Mouse (Mus musculus) embryonic facial prominence, embryonic 10.5 days (tissue): ENCODE data around the gene Sh3bgrl2. TPM values are rescaled to one million over a fixed set of nuclear protein-coding genes. Genes with fewer than 3 reads are reported as not detected.

ENCODE experiments used
- DNase-seq: peaks from one replicate; pipeline ENCODE4 v3.0.0-alpha.2; 2017; ENCODE audit warnings: low spot score
- H3K27ac ChIP-seq: fragments of 300-500 bp; sonication (generic); replicated peaks from 2 replicates; pipeline ENCODE4 v1.5.1; 2016; ENCODE audit warnings: mild to moderate bottlenecking
- H3K27me3 ChIP-seq: fragments of 300-500 bp; sonication (generic); replicated peaks from 2 replicates; pipeline ENCODE4 v1.6.1; 2016; ENCODE audit warnings: low read depth, mild to moderate bottlenecking; ENCODE audit not compliant: poor library complexity, severe bottlenecking
- H3K36me3 ChIP-seq: fragments of 300-500 bp; sonication (generic); replicated peaks from 2 replicates; pipeline ENCODE4 v1.6.1; 2016; ENCODE audit warnings: mild to moderate bottlenecking, moderate library complexity
- H3K4me1 ChIP-seq: fragments of 300-500 bp; sonication (generic); 2 replicates; pipeline ENCODE4 v1.6.1; 2016
- H3K4me3 ChIP-seq: fragments of 300-500 bp; sonication (generic); 2 replicates; pipeline ENCODE4 v1.5.1; 2016; ENCODE audit warnings: mild to moderate bottlenecking, moderate library complexity
- H3K9me3 ChIP-seq: fragments of 300-500 bp; sonication (generic); 2 replicates; pipeline ENCODE4 v1.6.1; 2016; ENCODE audit warnings: mild to moderate bottlenecking
- WGBS: fragments of 180-500 bp; shearing (Covaris S2); methylation state at CpG from one replicate; pipeline ENCODE4 v1.1.7; 2016; 5-methylcytosine and 5-hydroxymethylcytosine counted together
- polyA plus RNA-seq: library from polyadenylated mRNA; unstranded; fragments of >200 nt; fragmentation: Nextera tagmentation; extraction: Ambion mirVana; gene quantifications from 2 replicates; pipeline ENCODE4 v1.2.1, GENCODE M21; 2016

The Sh3bgrl2 gene
- polyA plus RNA-seq, 1 experiment from 2014 or later = 15.3 TPM

DNA sequence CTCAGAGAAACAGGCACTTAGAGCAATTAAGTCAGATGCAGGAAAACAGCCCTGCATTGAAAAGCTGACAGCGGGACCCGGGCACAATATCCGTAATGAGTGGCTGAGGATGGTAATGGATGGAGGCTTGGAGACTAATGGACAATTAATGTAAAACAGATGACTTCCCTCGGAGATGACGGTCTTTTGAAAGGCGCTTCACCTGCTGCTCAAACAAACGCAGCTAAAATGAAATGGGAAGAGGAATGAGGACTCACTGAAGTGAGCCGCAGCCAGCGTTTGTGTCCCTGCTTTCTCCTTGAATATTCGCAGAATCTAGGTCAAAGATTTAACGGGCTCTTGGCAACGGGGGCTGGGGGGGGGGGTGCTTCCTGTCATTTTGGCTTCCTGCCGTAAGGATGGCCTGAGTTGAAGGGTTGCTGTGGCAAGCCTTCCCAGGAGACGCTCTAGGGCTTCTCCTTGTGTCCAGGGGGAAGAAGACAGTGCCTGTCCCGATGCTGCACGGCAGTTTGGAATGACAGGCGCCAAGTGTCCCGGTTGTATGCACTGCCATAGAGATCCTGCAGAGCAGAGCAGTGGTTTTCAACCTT lies 138.5 kb downstream of the Sh3bgrl2 start:
- no peaks in the 10 kb centered on the region for H3K9me3 ChIP-seq
- H3K27me3 ChIP-seq = peaks cover 15% of the 10 kb centered on the region
- peak; percentile 49 for DNase-seq
- H3K36me3 ChIP-seq = no peaks in the 10 kb centered on the region
- peaks cover 31% of the 10 kb centered on the region for H3K4me1 ChIP-seq
- H3K27ac ChIP-seq = no peak overlapping the region
- peak overlapping the region; percentile 36 for H3K4me3 ChIP-seq
- WGBS = 11% methylated on average over 18 of the region's 18 CpGs

GRCm38 (mm10) chr9:83687904-83688303 lies 139.8 kb downstream of the Sh3bgrl2 start:
- Histone ChIP-seq H3K36me3 (no peaks in the 10 kb centered on the region), H3K27ac (peak overlapping the region; percentile 41), H3K27me3 (peaks cover 15% of the 10 kb centered on the region), H3K9me3 (no peaks in the 10 kb centered on the region), H3K4me1 (peaks cover 24% of the 10 kb centered on the region), H3K4me3 (no peak overlapping the region)
- 65% methylated on average over 3 of the region's 3 CpGs for WGBS
- DNase-seq = no peak

Other genes with a start within 250 kb of the Sh3bgrl2 start
- gene Lca5, start 107.2 kb upstream of the Sh3bgrl2 start, polyA plus RNA-seq = 17.9 and 18.1 TPM in 2 replicates